ENCODE assay signal across 7 mouse cellular contexts in genomic region chr6:37054435-37055020, GRCm38 (mm10).
DNase-seq lines count a peak whose midpoint lies in the region; ATAC-seq and TF ChIP-seq lines count a peak whose summit lies in the region.

No protein-coding gene starts in this region.

- DNase-seq in A20 (ENCODE audit: low read depth, low spot score) (peak; percentile 52), ES-CJ7 (ENCODE audit: low read depth, low spot score) (peak; percentile 44)
- DNase-seq in fibroblast of lung, adult 2 months (ENCODE audit: low read depth): peak; percentile 43
- peak; percentile 53 for DNase-seq in mesoderm, embryonic 11.5 days (ENCODE audit: low read depth, low spot score)
- no peak for DNase-seq in ovary, adult 18-20 months (ENCODE audit: low spot score)

- no peaks in the 10 kb centered on the region for H3K4me1 ChIP-seq in intestine, postnatal 0 days (replicated peaks; ENCODE audit: control insufficient read depth, insufficient read depth, low read length)
- H3K4me1 ChIP-seq in intestine, embryonic 16.5 days (ENCODE audit: control insufficient read depth, insufficient read depth, low read length): no peaks in the 10 kb centered on the region

- no peaks in the 10 kb centered on the region for H3K27me3 ChIP-seq in intestine, postnatal 0 days (replicated peaks; ENCODE audit: control insufficient read depth, insufficient read depth, low read length)
- H3K27me3 ChIP-seq in intestine, embryonic 16.5 days (replicated peaks; ENCODE audit: control insufficient read depth, insufficient read depth, low read length): no peaks in the 10 kb centered on the region

- no peak overlapping the region for H3K9ac ChIP-seq in intestine, postnatal 0 days (ENCODE audit: low read depth, low read length)
- no peak overlapping the region for H3K9ac ChIP-seq in intestine, embryonic 16.5 days (ENCODE audit: low read depth, low read length)

- H3K36me3 ChIP-seq in intestine, postnatal 0 days (ENCODE audit: control insufficient read depth, insufficient read depth): no peaks in the 10 kb centered on the region
- H3K36me3 ChIP-seq in intestine, embryonic 16.5 days (ENCODE audit: control insufficient read depth, insufficient read depth, low read length): no peaks in the 10 kb centered on the region

- H3K27ac ChIP-seq in intestine, postnatal 0 days (ENCODE audit: low read depth, low read length): no peak overlapping the region
- no peak overlapping the region for H3K27ac ChIP-seq in intestine, embryonic 16.5 days (ENCODE audit: low read length)

- no peaks in the 10 kb centered on the region for H3K9me3 ChIP-seq in intestine, postnatal 0 days (ENCODE audit: control insufficient read depth)
- H3K9me3 ChIP-seq in intestine, embryonic 16.5 days (ENCODE audit: control insufficient read depth, low read length): no peaks in the 10 kb centered on the region

- TF ChIP-seq CTCF in intestine, postnatal 0 days (IDR thresholded peaks at IDR 0.05; ENCODE audit: low read depth): peak; percentile 81

- WGBS in intestine, postnatal 0 days: 41% methylated on average over 6 of the region's 6 CpGs
- WGBS in intestine, embryonic 16.5 days: 42% methylated on average over 6 of the region's 6 CpGs

- H3K4me2 ChIP-seq in intestine, postnatal 0 days (replicated peaks; ENCODE audit: low read depth): no peak overlapping the region
- no peak overlapping the region for H3K4me2 ChIP-seq in intestine, embryonic 16.5 days (ENCODE audit: low read depth, low read length)

- H3K4me3 ChIP-seq in intestine, postnatal 0 days (ENCODE audit: low read depth, low read length): no peak overlapping the region
- no peak overlapping the region for H3K4me3 ChIP-seq in intestine, embryonic 16.5 days (ENCODE audit: low read length)

- no peak for ATAC-seq in intestine, postnatal 0 days
- no peak for ATAC-seq in intestine, embryonic 16.5 days
